Mouse (Mus musculus) lung, adult 2 months (tissue): ENCODE measurements around the gene Tek.

Experiments used
- CTCF ChIP-seq: fragments of 200-500 bp; IDR thresholded peaks from 2 replicates; pipeline ENCODE4 v1.5.1; 2011; ENCODE audit warnings: mild to moderate bottlenecking, low read length, control low read depth; ENCODE audit not compliant: insufficient read depth
- POLR2A ChIP-seq: fragments of 200-500 bp; IDR thresholded peaks from 2 replicates; pipeline ENCODE4 v1.6.1; 2011; ENCODE audit warnings: low read depth, mild to moderate bottlenecking, control low read depth, low read length, borderline replicate concordance; ENCODE audit errors: extremely low read depth

- no peak for TF ChIP-seq CTCF
- no peak for TF ChIP-seq POLR2A
These were observed 114.2 kb downstream of the Tek start for GRCm38 (mm10) chr4:94853301-94853700.
